Mouse (Mus musculus) embryo, embryonic 10 days (tissue): ENCODE measurements around the gene Gm20696.

ENCODE experiments used
- DNase-seq: peaks from one replicate; pipeline ENCODE4 v3.0.0-alpha.2; 2015; ENCODE audit warnings: low spot score

Gm20696 gene

DNA sequence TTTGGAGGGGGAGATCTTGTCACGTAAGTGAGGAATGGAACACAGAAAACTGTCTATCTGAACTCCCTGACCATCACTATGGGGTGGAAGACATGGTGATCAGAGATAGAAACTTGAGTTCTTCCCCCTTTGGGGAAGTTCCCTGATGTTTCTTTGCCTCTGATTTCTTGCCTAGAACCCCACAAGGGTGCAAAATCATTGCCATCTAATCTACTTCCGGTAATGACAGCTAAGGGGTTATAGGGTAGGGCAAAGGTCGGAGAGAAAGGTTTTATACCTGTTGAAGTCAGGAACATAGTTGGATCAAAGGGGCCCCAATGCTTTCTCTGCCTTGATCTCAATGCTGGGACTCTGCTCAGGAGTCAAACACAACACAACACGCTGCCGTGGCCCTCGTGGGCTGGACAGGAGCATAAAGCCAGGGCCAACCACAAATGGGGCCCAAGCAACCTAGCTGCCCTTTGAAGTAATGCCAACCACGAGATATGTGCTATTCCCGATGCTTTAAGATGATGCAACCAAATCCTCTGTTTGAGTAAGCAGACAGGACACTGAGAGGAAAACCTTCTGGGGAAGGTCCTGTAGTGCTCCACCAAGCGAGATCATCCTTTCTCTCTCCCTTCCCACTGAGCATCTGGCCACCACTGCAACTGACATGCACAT lies 307.4 kb downstream of the Gm20696 start:
- no peak for DNase-seq

DNA sequence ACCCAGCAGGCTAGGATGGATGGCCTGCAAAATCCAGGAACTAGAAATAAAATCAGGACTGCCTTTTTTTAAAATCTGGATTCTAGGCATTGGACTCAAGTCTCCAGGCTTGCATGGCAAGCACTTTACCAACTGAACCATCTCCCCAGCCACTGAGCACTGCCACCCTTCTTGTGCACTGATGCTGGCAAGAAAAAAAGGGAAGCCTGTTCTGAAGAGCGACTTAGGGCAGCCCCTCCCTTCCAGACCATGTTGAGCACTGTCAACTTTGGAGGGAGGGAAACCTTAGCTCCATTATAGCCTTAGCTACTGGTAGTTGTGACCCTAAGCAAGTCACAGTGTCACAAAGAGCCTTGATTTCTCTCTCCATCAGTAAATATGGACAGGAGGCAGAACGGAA lies 308.7 kb downstream of the Gm20696 start:
- no peak for DNase-seq

DNA sequence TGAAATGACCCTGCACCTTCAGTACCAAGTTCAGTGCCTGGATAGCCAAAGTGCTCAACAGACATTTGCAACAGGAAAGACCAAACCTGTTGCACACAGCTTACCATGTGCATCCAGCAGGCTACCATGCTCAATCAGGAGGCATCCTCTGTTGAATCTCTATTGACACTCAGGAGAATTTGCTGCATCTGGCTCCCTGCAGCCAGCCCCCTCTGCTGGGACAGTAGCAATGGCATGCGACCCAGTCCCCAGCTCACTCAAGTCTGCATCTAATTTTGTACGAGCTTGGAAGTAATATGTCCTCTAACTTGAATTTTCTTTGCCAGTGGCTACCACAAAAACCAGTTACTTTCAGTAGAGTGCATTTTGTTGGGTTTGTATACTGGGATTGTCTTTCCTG lies 312.3 kb downstream of the Gm20696 start:
- no peak for DNase-seq

DNA sequence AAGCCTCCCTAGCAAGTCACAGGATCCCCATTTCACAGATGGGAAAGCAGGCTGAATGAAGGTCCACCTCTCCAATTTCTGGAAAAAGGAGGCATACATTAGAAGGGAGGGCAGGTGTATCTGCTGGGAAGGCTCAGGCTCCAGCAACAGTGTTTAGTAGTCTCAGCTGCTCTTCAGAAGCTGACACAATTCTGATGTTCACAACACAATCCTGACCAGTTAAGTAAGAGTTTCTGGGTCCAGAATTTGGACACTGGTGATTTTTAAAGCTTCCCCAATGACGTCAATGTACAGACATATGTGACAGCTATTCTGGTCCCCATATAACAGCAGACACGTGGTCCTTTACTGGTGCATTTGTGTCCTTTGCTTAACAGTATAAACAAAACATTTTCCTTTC lies 313.2 kb downstream of the Gm20696 start:
- no peak for DNase-seq

DNA sequence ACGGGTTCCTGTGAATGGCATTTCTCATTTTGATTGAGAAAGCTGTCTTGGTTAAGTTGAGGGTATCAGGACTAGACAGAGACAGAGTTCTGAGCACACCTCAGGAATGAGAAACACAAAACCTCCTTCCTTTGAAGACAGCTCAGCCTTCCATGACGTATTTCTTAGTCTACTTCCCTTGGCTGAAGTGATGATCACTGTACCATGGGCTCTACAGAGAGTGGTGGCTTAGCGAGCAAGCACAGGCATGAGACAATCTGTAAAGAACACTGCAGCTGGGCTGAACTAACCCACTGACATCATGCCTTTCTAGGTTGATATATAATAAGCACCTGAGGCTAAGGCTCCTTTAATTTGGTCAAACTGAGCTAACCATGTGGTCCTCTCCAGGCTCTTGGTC lies 316.0 kb downstream of the Gm20696 start:
- no peak for DNase-seq

DNA sequence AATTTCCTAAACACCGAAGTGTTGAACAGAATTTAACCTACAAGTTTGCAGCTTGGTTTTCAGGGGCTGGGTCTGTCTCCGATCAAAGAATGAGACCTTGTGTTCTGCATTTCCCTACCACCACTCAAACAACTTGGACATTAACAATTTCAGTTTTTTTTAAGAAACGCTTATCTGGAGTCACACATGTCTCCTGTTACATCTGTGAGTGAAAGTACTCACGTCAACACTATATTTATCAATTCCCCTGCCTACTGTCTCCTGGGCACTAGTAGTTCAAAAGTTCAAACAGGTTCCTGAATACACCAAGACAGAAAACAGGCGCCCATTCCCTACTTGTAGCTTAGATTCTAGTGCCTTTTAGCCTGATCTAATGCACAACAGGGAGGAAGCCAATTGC lies 316.4 kb downstream of the Gm20696 start:
- peak; percentile 45 for DNase-seq

DNA sequence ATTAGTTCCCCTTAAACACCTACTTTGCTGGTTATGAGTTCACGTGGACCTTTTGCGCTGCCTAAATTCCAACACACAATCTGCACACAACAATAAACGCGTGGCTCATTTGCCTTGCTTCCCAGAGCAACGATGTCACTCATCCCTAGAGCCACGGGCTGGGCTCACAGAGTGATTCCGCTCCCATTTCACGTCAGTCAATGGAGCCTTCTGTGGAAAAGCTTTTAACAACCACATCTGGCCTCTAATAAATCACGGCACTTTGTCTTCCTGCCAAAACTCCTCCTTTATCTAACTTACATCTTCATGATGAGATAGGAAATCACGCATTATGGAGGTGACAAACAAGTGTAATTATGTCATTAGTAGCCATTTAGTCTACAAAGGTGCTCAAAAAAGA lies 318.8 kb downstream of the Gm20696 start:
- DNase-seq, result peak; percentile 70

DNA sequence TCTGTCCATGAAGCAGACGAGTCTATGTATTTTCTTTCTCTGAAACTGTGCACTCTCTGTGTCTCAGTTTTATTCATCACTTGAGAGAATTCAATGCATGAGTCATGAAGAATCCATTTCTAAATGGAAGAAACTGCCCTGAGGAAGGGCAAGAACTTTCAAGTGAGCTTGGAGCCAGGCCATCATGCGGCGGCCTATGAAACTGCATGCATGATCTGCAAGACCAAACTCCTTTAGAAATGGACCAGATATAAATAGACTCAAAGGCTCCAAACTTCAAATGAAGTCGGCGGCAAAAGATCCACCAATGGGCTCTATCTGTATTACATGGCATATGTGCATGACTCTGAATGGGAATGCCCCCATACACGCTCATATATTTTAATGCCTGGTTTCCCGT lies 321.6 kb downstream of the Gm20696 start:
- no peak for DNase-seq

DNA sequence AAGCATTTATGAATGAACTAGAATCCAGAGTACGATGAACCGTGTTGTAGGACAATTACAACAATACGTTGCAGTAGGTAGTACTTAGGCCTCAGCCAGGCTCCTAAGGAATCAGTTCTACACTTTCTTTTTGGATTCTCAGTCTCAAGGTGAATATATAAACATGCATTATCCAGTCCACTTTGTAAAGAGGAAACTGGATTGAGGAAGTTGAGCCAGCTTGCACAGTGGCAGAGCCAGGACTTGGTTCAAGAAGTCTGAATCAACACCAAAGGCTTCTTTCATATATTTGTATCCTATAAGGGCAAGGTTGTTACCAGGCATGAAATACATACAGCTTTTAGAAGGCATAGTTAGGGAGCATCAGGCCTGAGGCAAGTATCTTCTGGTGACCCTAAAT lies 322.2 kb downstream of the Gm20696 start:
- DNase-seq, result no peak

DNA sequence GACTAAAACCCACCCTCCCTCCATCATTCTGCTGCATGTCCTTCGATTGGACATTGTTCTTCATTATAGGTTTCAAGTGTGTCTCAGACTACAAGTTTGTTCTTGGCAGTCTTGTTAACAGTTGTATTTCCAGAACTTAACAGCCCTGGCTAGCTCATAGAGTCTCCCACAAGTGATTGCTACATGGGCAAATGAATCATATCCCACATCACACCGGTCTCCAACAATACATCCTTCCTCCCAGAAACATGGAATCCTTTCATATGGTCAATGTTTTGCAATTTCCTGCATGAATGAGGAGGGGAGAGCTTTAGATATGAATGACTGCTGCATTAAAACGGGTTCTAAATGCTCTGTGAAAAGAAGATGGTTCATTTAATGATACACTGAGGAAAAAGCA lies 322.8 kb downstream of the Gm20696 start:
- DNase-seq, result no peak

DNA sequence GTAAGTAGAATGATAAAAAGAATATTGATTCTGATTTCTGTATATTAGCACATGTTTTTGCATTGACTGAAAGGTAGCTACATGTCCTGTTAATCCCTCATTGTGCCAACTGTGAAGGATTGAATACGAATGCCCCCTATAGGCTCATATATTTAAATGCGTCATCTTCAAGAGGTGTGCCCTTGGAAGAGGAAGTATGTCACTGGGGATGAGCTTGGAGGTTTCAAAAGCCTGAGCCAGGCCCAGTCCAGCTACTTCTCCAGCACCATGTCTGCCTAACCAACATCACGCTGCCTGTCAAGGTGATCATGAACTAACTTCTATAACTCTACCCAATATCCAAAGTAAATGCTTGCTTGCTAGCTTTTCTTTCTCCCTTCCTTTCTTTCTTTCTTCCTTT lies 324.2 kb downstream of the Gm20696 start:
- DNase-seq, result no peak

DNA sequence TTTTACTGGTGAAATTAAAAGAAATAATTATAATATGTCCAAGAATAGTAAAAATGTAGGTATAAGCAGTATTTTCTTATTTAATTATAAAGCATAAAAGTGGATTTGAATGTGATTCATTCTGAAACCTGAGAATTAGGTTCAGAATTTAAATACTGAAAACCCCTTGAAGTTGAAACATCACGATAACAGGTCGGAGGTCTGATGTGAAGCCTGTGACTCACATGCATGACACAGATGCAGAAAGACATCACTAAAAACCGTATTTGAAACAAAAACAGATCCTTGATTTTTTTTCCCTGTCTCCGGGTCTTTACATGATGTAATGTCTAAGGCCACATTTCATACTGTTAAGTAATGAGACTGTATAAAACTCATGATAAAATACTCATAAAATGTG lies 325.7 kb downstream of the Gm20696 start:
- DNase-seq, result no peak

DNA sequence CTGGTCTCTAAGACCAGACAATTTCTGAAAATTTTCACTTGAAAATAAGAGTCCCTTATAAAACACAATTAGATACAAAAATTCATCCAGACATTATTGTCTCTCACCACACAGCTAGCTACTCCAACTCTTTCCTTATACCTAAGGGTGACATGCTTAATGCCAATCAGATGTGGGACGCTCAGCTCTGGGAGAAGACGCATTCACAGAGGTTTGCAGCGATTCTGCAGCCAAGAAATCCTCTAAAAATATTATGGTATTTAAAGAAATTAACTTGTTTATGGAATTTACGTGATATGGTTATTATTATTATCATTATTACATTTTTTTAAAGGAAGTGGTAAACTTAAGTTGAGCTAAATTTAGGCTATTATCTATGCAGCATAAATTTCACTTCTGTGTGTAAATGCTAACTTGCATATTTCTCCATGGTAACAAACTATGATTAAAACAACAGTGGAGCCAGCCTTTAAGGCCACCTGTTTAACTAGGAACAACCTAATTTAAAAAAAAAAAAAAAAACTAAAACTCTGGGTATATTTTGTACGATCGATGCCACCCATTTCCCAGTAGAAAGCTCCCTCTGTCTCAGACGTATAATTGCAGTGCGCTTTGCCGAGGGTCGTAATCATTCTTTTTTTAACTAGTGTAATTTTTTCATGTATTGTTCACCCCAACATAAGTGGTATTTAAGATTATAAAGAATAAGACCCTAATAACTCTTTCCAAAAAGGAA lies 326.4 kb downstream of the Gm20696 start:
- peak; percentile 29 for DNase-seq

DNA sequence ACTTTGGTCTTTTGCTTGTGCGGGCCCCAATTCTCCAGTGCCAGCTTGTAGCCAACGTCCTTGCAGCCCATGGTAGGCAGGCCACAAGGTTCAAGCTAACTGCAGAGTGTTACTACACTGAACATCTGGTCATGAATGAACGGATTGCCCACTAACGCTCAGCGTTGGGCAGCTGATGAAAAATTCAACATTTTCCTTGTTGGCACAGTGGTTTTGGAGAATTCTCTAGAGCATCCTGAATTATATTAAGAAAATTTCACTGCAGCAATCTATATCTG lies 327.3 kb downstream of the Gm20696 start:
- DNase-seq, result no peak

DNA sequence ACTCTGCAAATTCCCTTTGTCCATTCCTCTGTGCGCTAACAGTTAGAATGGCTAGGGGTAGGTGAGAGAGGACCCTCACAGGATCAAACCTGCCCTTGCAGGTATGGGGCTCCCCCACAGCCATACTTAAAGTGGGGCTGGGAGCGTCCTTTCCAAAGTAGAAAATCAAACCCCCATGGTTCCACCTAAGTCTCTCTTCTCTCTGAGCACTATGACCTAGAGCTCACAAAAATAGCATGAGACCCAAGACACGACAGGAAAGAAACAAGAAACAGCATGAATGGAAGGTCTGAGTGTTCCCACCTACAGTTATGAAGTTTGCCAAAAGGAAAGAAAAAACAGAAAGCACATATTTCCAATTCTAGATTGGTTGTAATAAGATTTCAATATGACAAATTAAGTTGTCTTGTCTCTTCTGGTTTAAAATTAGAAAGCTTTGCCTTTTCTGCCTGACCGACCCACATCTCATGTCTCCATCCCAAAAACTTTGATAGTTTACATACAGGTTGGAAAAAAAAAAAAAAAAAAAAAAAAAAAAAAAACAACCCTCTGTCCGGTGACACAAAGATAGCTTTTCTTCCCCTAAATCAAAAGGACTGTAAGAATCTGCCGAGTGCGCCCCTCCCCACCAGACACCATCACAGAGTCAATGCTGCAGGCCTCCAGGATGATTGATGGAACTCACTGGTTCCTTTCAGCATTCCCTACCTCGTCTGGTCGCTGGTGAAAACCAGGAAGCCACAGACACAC lies 327.8 kb downstream of the Gm20696 start:
- DNase-seq, result peak; percentile 70

DNA sequence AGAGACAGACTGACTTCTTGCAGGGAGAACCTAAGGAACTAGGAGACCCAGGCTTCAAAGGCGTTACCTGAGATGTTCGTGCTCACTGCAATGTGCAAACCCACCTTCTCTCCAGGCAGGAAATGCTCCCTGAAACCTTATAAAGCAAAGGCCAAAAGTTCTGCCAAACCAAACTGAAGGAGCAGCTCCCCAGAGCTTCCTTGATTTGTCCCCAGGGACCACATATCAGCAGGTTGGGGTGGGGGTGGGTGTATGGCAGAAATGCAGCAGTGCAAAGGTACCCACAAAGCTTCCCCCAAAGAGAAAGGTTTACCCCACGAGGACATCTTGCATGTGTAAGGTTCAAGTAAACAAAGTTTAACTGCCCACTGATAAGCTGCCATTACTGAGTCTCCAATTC lies 328.4 kb downstream of the Gm20696 start:
- no peak for DNase-seq

DNA sequence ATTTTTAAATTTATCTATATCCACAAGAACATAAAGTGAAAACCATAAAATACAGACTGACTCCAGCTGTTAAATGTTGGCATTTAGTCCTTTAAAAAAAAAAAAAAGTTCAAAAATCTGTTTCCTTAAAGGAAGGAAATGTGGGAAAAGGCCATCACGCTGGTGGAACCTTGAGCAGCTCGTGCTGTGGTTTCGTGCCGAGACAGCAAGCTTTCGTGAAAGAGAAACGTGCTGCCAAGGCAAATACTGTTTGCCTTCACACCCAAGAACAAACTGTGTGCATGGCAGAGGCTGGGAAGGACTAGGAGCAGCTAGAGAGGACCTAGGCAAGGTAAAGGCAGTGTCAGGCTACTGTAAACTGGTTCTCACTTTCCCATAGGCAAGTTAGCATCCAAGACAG lies 329.0 kb downstream of the Gm20696 start:
- DNase-seq, result no peak

DNA sequence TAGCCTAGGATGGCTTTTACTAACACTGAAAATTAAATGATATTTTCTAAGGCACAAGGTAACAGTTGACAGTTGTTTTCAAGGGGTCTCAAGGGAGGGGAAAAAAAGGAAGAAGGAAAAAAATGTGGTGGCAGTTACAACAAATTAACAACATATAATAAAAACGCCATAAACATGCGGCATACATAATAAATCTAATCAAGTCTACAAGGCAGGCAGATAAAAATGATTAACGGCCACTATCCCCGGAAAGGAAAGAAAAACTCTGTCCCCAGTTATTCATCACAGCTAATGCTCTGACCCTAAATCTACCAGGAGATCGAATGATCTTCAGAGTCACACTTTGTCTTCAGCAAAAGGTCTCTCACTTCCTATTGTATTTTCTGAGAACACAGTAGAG lies 330.4 kb downstream of the Gm20696 start:
- DNase-seq, result no peak

DNA sequence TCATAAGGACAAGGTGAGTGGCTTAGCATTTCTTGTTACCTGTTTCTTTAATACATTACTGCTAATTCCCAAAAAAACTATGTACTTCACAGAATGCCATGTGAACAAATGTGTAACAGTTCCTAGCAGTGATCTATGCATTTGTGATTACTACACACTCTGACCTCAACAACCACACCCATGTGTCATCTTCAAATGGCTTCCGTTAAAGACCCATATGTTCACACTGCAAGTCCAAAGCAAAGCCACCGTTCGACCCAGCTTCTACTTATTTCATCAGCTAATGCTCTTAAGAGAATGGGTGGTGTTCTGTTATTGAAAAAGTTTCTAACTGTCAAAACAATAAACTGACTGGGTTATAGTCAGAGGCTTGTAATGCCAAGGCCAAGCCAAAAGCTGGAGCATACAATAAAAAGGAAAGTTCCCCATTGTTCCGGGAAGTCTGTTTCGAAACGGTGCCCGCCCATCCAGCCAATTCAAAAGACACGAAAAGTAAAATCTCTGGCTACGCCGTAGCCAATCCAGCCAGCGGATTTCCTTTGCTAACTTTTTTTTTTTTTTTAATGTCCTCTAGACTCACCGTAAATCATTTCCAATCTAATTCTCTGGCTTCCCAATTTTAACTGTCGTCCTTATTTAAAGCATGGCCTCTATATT lies 331.3 kb downstream of the Gm20696 start:
- no peak for DNase-seq

DNA sequence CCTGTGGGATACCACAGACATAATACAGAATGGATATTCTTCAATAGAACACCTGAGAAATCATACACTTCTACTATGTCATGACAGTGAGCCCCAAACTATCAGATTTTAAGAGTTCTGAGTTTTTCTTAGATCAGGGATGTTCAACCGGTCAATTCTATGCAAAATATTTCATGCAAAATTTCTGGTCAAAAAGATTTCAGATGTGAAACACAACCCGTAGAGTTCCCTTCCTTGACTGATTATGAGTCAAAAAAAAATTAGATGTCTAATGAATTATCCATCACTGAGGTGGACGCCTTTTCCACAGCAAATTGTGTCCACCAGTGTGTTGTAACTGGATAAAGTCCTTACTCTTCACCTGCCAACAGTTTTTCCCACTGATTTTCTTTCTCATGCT lies 332.3 kb downstream of the Gm20696 start:
- DNase-seq, result no peak

DNA sequence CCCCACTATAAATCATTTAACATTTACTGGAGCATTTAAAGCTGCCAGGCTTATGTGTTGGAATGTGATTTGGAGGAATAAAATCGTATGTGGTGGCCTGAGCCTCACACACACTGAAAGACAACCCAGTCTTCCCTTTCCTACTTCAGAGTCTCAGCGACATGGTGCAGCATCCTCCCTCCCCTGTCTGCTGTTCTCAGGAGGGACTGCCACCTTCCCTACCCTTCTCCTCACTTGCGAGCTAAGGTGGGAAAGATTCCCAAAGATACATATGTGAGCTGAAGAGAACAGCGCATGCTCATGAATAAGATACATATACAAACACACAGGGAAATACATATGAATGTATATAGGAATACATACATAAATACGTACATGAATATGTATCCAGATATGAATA lies 333.5 kb downstream of the Gm20696 start:
- no peak for DNase-seq

DNA sequence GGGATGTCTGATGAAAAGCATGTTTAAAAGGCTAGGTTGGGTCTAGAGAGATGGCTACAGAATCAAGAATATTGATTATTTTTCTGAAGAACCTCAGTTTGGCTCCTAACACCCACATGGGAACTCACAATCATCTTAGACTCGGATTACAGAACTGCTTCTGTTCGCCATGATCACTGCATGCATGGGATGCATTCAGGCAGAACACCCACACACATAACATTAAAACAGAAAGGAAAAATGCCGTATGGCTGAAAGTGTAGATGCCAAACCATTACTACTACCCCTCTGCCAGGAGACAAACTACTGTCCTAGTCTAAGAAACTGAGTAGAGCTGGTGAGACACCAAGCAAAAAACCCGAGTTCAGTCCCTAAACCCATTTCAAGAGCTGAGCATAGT lies 336.4 kb downstream of the Gm20696 start:
- DNase-seq, result no peak

DNA sequence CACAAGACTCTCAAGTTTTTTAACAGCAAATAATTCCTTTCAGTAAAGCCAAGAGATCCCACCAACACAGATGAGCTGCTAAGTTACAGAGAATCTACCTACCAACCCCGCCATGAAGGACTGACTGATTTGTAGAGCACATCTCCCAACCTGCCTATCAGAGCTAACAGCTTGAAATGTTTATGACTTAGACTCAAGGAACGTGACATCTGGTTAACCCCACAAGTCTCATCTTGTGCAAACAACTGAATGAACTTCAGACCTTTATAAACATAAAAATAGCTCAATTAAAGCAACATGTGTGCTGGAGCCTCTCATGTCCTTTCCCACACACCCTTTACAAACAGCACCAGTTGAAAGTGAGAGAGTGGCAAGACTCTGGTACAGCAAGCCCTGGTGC lies 338.0 kb downstream of the Gm20696 start:
- peak; percentile 54 for DNase-seq
